ENCODE assay signal across 12 mouse cellular contexts in the genomic region with DNA sequence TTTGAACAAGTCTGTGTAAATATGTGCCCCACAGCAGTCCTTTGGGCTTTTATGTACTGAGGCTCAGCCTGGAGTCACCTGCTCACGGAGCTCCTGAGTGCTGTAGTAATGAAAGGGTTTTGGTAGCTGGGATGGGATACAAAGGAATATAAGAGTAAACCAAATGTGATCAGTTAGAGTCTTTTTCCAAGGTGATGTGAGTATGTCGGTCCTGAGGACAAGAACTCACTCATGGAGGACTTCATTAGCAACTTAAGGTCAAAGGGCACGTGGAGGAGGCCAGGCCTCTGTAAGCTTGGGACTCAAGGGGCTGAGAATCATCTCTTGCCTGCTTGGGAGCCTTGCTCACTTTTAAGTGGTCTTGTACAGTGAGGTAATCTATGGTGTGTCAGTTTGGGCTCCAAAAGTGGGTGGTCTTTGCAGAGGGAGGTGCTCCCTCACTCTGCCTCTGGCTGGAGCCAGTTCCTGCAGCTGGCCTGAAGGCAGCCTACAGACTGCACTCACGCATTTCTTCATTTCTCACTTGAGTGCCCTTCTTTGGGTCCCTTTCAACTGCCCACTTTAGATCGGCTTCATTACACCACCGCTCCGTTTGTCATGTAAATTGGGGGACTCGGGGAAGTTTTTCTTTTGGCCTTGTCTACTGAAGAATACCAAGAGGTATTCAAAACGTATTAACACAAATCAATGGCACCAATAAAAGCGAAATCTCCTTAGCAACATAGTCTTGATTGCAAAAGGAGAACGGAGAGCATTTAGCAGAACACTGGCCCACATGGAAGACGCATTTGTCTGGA. TPM values are rescaled to one million over a fixed set of nuclear protein-coding genes. Genes with fewer than 3 reads are reported as not detected.
DNase-seq lines count a peak whose midpoint lies in the region; ATAC-seq and TF ChIP-seq lines count a peak whose summit lies in the region.
"Had no signal": no experiment of that assay in that cellular context is flagged by ENCODE, and none has a peak within 500 bp of the region (broad histone marks: within the 10 kb centered on the region; RNA-seq: fewer than 3 reads in every experiment).

No protein-coding gene starts in this region.

- H3K27me3 ChIP-seq in hindbrain, embryonic 12.5 days, result peaks cover 67% of the 10 kb centered on the region
- peaks cover 33% of the 10 kb centered on the region for H3K27me3 ChIP-seq in neural tube, embryonic 13.5 days
- no peaks in the 10 kb centered on the region for H3K27me3 ChIP-seq in liver, embryonic 12.5 days (replicated peaks)
- H3K27me3 ChIP-seq: CH12.LX; heart, embryonic 13.5 days had no signal

- H3K9me3 ChIP-seq in hindbrain, embryonic 12.5 days (replicated peaks), result no peaks in the 10 kb centered on the region; the same call in 1 of the 2 replicates
- no peaks in the 10 kb centered on the region for H3K9me3 ChIP-seq in neural tube, embryonic 13.5 days
- no peaks in the 10 kb centered on the region for H3K9me3 ChIP-seq in liver, embryonic 12.5 days (replicated peaks)
- H3K9me3 ChIP-seq: heart, embryonic 13.5 days had no signal

- TF ChIP-seq CTCF in left cerebral cortex, adult 2 months (IDR thresholded peaks at IDR 0.05), result no peak

- peaks cover 11% of the 10 kb centered on the region; the same call in 1 of the 2 replicates for H3K36me3 ChIP-seq in hindbrain, embryonic 12.5 days
- peaks cover 37% of the 10 kb centered on the region for H3K36me3 ChIP-seq in neural tube, embryonic 13.5 days
- H3K36me3 ChIP-seq in liver, embryonic 12.5 days, result peaks cover 49% of the 10 kb centered on the region

- no peak overlapping the region for H3K9ac ChIP-seq in hindbrain, embryonic 12.5 days
- H3K9ac ChIP-seq in neural tube, embryonic 13.5 days, result no peak overlapping the region
- no peak overlapping the region for H3K9ac ChIP-seq in liver, embryonic 12.5 days
- H3K9ac ChIP-seq: heart, embryonic 13.5 days had no signal

- peaks cover 6% of the 10 kb centered on the region; the same call in 1 of the 2 replicates for H3K4me1 ChIP-seq in hindbrain, embryonic 12.5 days
- peaks cover 4% of the 10 kb centered on the region; the same call in 1 of the 2 replicates for H3K4me1 ChIP-seq in neural tube, embryonic 13.5 days (replicated peaks)
- H3K4me1 ChIP-seq in liver, embryonic 12.5 days, result no peaks in the 10 kb centered on the region

- peak; percentile 82 for ATAC-seq in hindbrain, embryonic 12.5 days (ENCODE audit: low FRiP score)
- peak; percentile 90 for ATAC-seq in neural tube, embryonic 13.5 days (ENCODE audit: low read depth)
- no peak for ATAC-seq in liver, embryonic 12.5 days

- no peak for DNase-seq in left cerebral cortex, adult 2 months (ENCODE audit: extremely low spot score in 1 of 2, low spot score in 2 of 2)
- DNase-seq in left cerebral cortex, adult 18-20 months (ENCODE audit: low spot score in 2 of 2), result no peak
- peak; percentile 71 for DNase-seq in embryo, embryonic 11 days
- DNase-seq in right cerebral cortex, adult 18-20 months, result no peak
- no peak for DNase-seq in c-Kit-positive CD71-positive TER-119-positive erythroid progenitor cells, embryonic 14.5 days (ENCODE audit: low spot score)
- DNase-seq: cerebellum, adult 11 months; kidney, adult 11 months had no signal

- intact Hi-C loops in left cerebral cortex, adult 2 months (cut with DNase I), result loop anchor here (5.0 kb wide), 1 partner anchor 43 kb away; the partner anchor contains the start of gene Chic2

- 28% methylated on average over 12 of the region's 12 CpGs for WGBS in hindbrain, embryonic 12.5 days
- 18% methylated on average over 12 of the region's 12 CpGs for WGBS in neural tube, embryonic 13.5 days
- WGBS in liver, embryonic 12.5 days (ENCODE audit: insufficient replicate concordance), result 84% methylated on average over 12 of the region's 12 CpGs

- H3K4me3 ChIP-seq in left cerebral cortex, adult 2 months, result no peak overlapping the region
- H3K4me3 ChIP-seq in hindbrain, embryonic 12.5 days, result no peak overlapping the region
- H3K4me3 ChIP-seq in neural tube, embryonic 13.5 days, result no peak overlapping the region
- no peak overlapping the region for H3K4me3 ChIP-seq in liver, embryonic 12.5 days
- H3K4me3 ChIP-seq: heart, embryonic 13.5 days had no signal

- no peak overlapping the region for H3K4me2 ChIP-seq in hindbrain, embryonic 12.5 days (replicated peaks)
- no peak overlapping the region for H3K4me2 ChIP-seq in neural tube, embryonic 13.5 days
- no peak overlapping the region for H3K4me2 ChIP-seq in liver, embryonic 12.5 days
- H3K4me2 ChIP-seq: heart, embryonic 13.5 days had no signal

- 0 out of 2 replicates have a peak overlapping the region, but pooled peaks have one; percentile 2 for H3K27ac ChIP-seq in left cerebral cortex, adult 2 months
- no peak overlapping the region for H3K27ac ChIP-seq in hindbrain, embryonic 12.5 days
- no peak overlapping the region for H3K27ac ChIP-seq in neural tube, embryonic 13.5 days (replicated peaks)
- no peak overlapping the region for H3K27ac ChIP-seq in liver, embryonic 12.5 days
- H3K27ac ChIP-seq: heart, embryonic 13.5 days had no signal

RNA-seq across cellular contexts. Expression of gene Chic2, which starts 45.7 kb away (rescaled TPM):
- 10 to 100 TPM; 18.1 to 19.9 TPM for total RNA-seq in left cerebral cortex, adult 2 months (2021)
- total RNA-seq in left cerebral cortex, adult 18-20 months (2021), result 10 to 100 TPM; 19.5 to 20.7 TPM
- polyA plus RNA-seq in hindbrain, embryonic 12.5 days (2016; fragmentation: Nextera tagmentation; extraction: Ambion mirVana), result 51.6 and 52.8 TPM in 2 replicates
- 32.0 and 42.5 TPM in 2 replicates for polyA plus RNA-seq in neural tube, embryonic 13.5 days (2015; fragmentation: Nextera tagmentation; extraction: Ambion mirVana)
- 32.5 and 35.1 TPM in 2 replicates for polyA plus RNA-seq in liver, embryonic 12.5 days (2016; fragmentation: Nextera tagmentation; extraction: Ambion mirVana)
